Mouse (Mus musculus): Measurements from ENCODE around the gene Crebbp. TPM values are rescaled to one million over a fixed set of nuclear protein-coding genes. Genes with fewer than 3 reads are reported as not detected.
"Not testable (repeated sequence)": the region's sequence is repeated elsewhere in the genome, so short reads cannot be mapped to it uniquely, and the experiment has no call there.

The Crebbp gene
- polyA plus RNA-seq, 1 experiment, result 42.0 TPM

DNA sequence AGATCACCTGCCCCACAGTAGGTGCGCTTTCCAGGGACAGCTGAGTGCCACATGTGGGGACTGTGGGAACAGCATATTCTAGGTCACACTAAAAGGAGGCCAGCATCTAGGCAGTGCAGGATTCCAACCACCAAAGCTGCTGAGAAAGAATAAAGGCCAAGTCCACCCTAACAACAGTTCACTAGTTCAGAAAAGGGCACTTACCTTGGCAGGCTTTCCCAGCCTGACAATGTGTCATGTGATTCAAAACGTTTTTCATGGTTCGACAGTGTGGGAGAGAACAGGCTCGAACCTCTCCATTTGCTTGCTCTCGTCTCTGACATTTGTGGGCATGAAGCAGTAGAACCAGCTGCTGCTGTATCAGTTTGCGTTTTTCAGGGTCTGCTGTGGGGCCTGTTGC, 75.3 kb downstream of the Crebbp start:
- no peak for TF ChIP-seq CTCF (IDR thresholded peaks at IDR 0.05; ENCODE audit: borderline replicate concordance, extremely low read depth, insufficient read depth, insufficient read length)
- DNase-seq (ENCODE audit: low read depth), result no peak

DNA sequence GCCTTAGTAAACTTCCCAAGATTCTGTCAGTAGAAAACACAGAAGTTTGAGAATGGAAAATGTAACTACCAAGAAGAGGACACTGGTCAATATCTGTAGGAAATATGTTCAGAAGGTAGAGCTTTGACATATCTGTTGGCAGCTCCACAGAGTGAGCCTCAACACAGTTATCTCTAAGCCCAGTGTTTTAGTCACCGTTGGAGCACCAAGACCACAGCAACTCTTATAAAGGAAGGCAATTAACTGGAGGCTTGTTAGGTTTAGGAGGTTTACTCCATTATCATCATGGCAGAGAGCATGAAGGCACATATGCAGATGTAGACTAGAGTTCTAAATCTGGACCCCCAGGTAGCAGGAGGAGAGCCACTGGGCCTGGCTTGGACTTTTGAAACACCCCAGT, 80.0 kb downstream of the Crebbp start:
- no peak for DNase-seq (ENCODE audit: low read depth)
- TF ChIP-seq POLR2A (IDR thresholded peaks at IDR 0.05; ENCODE audit: borderline replicate concordance, extremely low read depth, insufficient read depth, insufficient read length, poor library complexity, severe bottlenecking), result no peak
- TF ChIP-seq CTCF (IDR thresholded peaks at IDR 0.05; ENCODE audit: borderline replicate concordance, extremely low read depth, insufficient read depth, insufficient read length), result no peak

DNA sequence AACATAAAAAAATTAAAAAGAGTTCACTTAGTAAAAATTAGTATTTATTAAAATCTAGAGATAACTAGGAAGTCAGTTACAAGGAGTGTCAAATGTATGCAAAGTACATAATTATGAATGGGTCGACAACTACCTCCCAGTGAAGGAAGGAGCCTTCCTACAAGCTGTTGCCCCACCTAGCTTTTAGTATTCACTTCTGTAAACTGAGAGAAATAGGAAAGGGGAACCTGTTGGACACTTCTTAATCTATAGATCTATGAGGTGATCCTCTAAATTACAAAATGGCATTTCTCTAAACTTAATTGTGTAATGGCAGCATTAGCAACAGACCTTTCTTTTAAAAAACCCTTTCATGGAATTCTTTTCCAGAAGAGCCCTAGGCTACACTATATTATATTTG, 84.9 kb downstream of the Crebbp start:
- no peak for DNase-seq (ENCODE audit: low read depth)
- TF ChIP-seq CTCF (IDR thresholded peaks at IDR 0.05; ENCODE audit: borderline replicate concordance, extremely low read depth, insufficient read depth, insufficient read length), result no peak

DNA sequence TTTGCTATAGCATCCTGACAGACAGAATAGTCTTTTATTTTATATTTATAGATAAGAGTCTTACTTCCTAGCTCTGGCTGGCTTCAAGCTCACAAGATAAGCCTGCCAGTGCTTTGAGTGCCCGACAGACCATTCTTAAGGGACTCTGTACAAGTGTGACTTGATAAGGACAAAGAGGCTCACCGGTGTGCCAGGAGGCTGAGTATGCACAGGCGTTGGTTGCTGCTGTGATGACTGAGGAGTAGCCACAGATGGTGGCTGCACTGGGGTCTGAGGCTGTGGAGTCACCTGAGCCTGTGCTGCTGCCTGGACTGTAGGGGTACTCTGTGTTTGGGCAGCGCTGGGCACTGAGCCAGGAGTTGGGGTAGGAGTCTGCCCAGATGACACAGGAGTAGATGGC, 96.7 kb downstream of the Crebbp start:
- DNase-seq (ENCODE audit: low read depth), result no peak
- no peak for TF ChIP-seq POLR2A (IDR thresholded peaks at IDR 0.05; ENCODE audit: borderline replicate concordance, extremely low read depth, insufficient read depth, insufficient read length, poor library complexity, severe bottlenecking)
- TF ChIP-seq CTCF (IDR thresholded peaks at IDR 0.05; ENCODE audit: borderline replicate concordance, extremely low read depth, insufficient read depth, insufficient read length), result no peak

DNA sequence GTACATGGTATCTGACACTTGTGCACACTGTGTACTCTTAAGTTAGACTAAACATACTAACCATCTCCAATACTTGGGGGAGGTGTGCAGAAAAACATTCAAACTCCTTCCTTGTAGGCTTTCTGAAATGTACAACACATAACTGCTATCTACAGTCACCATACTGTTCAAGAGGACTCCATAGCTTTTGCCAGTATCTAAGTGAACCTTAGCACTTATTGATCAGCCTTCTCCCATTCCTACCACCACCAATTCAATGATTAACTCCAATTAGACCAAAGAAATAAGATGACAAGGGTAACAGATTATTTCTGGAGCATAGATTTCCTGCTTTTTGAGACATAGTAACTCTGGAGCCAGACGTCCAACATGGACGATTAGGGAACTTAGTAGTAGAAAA, 113.4 kb downstream of the Crebbp start:
- no peak for DNase-seq (ENCODE audit: low read depth)

DNA sequence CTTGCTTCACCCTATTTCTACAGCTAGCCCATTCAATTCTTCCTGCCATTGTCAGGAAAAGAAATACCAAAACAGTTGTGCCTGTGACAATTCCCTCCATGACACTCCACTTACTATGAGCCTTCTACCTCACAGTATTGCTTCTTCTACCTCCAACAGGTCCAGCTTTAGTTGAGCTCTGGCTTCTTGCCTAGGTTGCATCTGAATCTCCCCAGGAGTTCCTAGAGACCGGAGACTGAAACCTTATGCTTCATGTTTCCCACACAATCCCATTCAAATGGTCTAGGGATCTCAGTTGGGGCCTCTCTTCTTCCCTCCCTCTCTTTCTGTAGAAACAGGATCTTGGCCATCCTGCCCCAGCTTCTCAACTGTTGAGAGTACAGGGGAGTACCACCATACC, 116.3 kb downstream of the Crebbp start:
- TF ChIP-seq POLR2A (IDR thresholded peaks at IDR 0.05; ENCODE audit: borderline replicate concordance, extremely low read depth, insufficient read depth, insufficient read length, poor library complexity, severe bottlenecking) (no peak), CTCF (IDR thresholded peaks at IDR 0.05; ENCODE audit: borderline replicate concordance, extremely low read depth, insufficient read depth, insufficient read length) (no peak)
- DNase-seq (ENCODE audit: low read depth), result no peak

More for the DNA sequence above, 113.4 kb downstream of the Crebbp start:
- TF ChIP-seq CTCF (IDR thresholded peaks at IDR 0.05; ENCODE audit: borderline replicate concordance, extremely low read depth, insufficient read depth, insufficient read length) (no peak), POLR2A (IDR thresholded peaks at IDR 0.05; ENCODE audit: borderline replicate concordance, extremely low read depth, insufficient read depth, insufficient read length, poor library complexity, severe bottlenecking) (no peak)

DNA sequence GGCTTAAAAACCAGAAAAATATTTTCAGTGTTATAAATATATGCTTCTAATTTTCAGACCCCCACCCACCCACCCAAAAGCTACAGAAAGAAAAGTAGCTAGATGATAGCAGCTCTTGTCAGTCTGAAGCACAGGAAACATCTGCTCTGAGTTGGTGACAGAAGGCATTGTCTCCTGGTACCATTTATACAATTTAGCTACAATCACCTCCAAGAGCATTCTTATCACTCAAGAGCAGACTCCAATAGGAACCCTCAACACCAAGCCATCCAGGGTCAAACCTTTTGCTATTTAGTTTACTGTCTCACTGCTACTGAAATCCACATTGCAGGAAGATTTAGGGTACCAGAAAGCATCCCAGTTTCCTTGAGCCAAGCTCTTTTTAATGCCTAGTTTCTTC, 116.9 kb downstream of the Crebbp start:
- TF ChIP-seq CTCF (IDR thresholded peaks at IDR 0.05; ENCODE audit: borderline replicate concordance, extremely low read depth, insufficient read depth, insufficient read length) (no peak), POLR2A (IDR thresholded peaks at IDR 0.05; ENCODE audit: borderline replicate concordance, extremely low read depth, insufficient read depth, insufficient read length, poor library complexity, severe bottlenecking) (no peak)
- no peak for DNase-seq (ENCODE audit: low read depth)

DNA sequence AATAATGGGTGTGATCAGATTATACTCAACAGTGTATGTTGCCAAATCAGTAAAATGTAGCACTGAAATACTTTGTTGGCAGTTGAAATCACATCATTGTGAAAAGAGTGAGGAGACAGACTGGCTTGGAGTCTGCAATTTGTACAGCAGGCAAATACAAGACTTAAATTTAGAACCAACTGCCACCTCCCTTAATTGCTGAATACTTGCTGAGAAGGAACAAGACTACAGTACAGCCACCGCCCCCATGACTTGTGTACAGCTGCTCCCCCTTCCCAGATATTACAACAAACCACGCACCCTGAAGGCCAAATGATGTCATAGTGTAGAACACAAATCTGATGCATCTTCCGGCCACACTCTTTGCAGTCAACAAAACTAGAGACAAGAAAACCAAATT, 117.7 kb downstream of the Crebbp start:
- DNase-seq (ENCODE audit: low read depth), result no peak

DNA sequence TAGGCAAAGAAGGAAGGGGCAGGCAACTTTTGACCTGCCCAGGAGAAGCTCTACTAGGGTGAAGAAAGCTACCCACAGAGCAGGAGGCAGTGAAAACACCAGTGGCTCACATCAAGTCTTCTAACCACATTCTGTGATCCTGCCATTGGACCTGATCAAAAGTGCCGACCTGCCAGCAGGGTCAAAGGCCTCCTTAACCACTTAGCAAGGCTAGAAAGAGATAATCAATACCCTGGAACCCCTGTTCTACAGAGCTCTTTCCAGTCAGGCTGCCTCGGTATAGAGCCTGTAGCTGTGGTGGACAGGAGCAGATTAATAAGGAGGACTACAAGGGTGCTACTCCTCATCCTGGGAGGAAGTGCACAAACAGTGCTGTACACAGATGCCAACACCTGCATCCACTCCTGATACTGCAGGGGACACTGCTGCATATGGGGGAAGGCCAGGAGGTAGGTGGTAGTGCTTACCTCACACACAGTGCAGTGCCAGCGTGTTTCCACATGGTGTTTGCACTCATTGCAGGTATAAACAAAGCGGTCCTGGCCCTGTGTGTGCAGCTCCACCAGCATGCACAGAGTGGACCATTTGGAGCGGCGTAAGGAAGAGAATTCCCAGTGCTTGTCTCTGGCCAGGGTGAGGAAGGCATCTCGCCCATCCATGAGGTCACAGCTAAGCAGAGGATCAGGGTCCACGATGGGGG, 126.4 kb downstream of the Crebbp start:
- no peak for DNase-seq (ENCODE audit: low read depth)
- no peak for TF ChIP-seq CTCF (IDR thresholded peaks at IDR 0.05; ENCODE audit: borderline replicate concordance, extremely low read depth, insufficient read depth, insufficient read length)
- TF ChIP-seq POLR2A (IDR thresholded peaks at IDR 0.05; ENCODE audit: borderline replicate concordance, extremely low read depth, insufficient read depth, insufficient read length, poor library complexity, severe bottlenecking), result no peak

More for the DNA sequence above, 117.7 kb downstream of the Crebbp start:
- no peak for TF ChIP-seq POLR2A (IDR thresholded peaks at IDR 0.05; ENCODE audit: borderline replicate concordance, extremely low read depth, insufficient read depth, insufficient read length, poor library complexity, severe bottlenecking)
- TF ChIP-seq CTCF (IDR thresholded peaks at IDR 0.05; ENCODE audit: borderline replicate concordance, extremely low read depth, insufficient read depth, insufficient read length), result no peak

DNA sequence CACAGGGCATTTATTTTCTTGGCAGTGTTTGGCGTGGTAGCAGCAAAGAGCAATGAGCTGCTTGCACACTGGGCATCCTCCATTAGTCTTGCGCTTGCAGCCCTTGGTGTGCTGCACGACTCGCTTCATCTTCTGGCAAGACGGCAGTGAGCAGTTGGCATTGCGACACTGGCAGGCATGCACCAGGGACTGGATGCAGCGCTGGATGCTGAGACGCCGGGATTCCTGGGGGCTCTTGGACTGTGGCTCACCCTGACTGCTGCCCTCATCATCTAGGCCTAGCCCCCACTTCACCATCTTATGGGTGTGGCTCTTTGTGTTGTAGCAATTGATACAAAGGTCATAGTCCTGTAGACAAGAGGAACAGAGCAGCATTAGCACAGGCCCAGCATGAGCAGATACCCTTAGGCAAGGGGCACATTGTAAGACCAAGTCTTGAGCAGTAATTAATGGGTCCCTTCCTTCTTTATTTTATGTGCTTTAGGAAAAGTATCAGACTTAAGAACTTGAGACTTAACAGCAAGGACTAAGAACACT, 127.9 kb downstream of the Crebbp start:
- DNase-seq (ENCODE audit: low read depth), result no peak
- TF ChIP-seq POLR2A (IDR thresholded peaks at IDR 0.05; ENCODE audit: borderline replicate concordance, extremely low read depth, insufficient read depth, insufficient read length, poor library complexity, severe bottlenecking) (no peak), CTCF (IDR thresholded peaks at IDR 0.05; ENCODE audit: borderline replicate concordance, extremely low read depth, insufficient read depth, insufficient read length) (no peak)

DNA sequence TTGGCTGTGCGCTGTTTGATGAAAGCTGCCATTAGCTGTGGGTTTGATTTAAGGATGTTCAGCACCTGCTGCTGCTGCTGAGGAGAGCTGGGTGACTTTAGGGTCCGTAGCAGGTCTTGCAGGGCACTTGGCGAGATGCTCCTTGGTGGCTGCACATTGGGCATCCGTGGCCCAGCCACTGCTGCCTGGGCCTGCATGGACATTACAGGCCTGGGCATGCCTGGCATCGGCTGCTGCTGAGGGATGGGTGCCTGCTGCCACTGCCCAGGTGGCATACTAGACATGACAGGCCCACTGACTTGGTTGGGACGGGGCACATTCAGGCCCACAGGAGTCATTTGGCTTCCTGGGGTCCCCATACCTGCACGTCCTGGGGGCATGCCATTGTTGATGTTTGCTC, 128.7 kb downstream of the Crebbp start:
- no peak for DNase-seq (ENCODE audit: low read depth)
- TF ChIP-seq CTCF (IDR thresholded peaks at IDR 0.05; ENCODE audit: borderline replicate concordance, extremely low read depth, insufficient read depth, insufficient read length) (no peak), POLR2A (IDR thresholded peaks at IDR 0.05; ENCODE audit: borderline replicate concordance, extremely low read depth, insufficient read depth, insufficient read length, poor library complexity, severe bottlenecking) (no peak)

DNA sequence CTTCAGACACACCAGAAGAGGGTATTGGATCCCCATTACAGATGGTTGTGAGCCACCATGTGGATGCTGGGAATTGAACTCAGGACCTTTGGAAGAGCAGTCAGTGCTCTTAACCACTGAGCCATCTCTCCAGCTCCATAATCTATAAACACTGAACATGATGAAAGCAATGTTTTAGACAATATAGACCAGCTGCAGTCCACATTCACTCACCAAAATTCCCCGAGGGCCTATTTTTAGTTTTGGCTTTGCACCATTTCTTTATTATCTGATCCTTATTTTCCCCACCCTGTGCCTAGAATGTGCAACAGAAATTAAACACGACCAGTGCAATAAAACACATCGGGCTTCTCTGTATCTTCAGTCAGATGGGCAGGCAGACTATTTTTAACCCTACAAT, 133.4 kb downstream of the Crebbp start:
- DNase-seq (ENCODE audit: low read depth), result not testable (repeated sequence)

DNA sequence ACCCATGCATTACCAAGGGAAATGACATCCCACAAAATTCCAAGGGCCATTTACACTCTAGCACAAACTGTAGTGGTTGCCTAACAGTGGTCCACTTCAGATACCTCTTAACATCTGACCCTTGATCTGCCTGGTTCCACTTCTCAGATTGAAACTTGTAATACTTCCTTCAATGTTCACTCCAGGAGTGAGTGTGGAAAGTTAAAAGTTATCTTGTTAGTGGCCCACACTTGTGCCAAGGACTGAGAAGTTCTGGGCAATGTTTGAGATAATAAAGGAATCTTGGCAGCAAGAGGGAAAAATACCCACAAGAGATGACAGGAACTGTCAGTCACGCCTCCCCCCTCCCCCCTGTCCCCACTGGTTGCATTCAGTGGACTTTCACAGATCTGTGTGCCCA, 134.1 kb downstream of the Crebbp start:
- TF ChIP-seq POLR2A (IDR thresholded peaks at IDR 0.05; ENCODE audit: borderline replicate concordance, extremely low read depth, insufficient read depth, insufficient read length, poor library complexity, severe bottlenecking), result no peak
- no peak for TF ChIP-seq CTCF (IDR thresholded peaks at IDR 0.05; ENCODE audit: borderline replicate concordance, extremely low read depth, insufficient read depth, insufficient read length)
- no peak for DNase-seq (ENCODE audit: low read depth)

DNA sequence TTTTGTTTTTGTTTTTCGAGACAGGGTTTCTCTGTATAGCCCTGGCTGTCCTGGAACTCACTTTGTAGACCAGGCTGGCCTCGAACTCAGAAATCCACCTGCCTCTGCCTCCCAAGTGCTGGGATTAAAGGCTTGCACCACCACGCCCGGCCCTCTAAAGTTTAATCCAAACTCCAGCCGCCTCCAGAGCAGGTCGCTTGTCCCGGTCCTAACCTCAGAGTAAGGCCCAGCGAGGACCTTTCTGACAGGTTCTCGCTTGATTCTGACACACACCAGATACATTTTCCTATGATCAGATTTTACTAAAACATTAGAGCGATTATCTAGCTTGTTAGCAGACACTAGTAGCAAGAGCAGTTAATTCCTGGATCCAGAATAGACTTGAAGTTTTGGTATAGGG, 135.5 kb downstream of the Crebbp start:
- DNase-seq (ENCODE audit: low read depth), result not testable (repeated sequence)
